Mouse (Mus musculus) brain, embryonic 14.5 days (tissue): ENCODE results near the gene Runx2. TPM values are rescaled to one million over a fixed set of nuclear protein-coding genes. Genes with fewer than 3 reads are reported as not detected.

Experiments
- DNase-seq: peaks from one replicate; pipeline ENCODE4 v3.0.0-alpha.2; 2011; ENCODE audit warnings: low read depth
- CTCF ChIP-seq: fragments of 200-500 bp; IDR thresholded peaks from 2 replicates; pipeline ENCODE4 v1.5.1; 2012; ENCODE audit warnings: inconsistent platforms, mild to moderate bottlenecking, moderate library complexity, borderline replicate concordance; ENCODE audit not compliant: insufficient read depth, insufficient read length; ENCODE audit errors: extremely low read depth
- POLR2A ChIP-seq: fragments of 200-500 bp; IDR thresholded peaks from 2 replicates; pipeline ENCODE4 v1.6.1; 2012; ENCODE audit warnings: mild to moderate bottlenecking, inconsistent platforms, borderline replicate concordance; ENCODE audit not compliant: poor library complexity, insufficient read depth, insufficient read length, severe bottlenecking; ENCODE audit errors: extremely low read depth
- polyA plus RNA-seq: library from polyadenylated mRNA; depleted of rRNA; stranded (reverse); fragments of >200 nt; gene quantifications from 2 replicates; pipeline ENCODE4 v1.2.3, GENCODE M21; 2012

Runx2 gene
- polyA plus RNA-seq, 1 experiment = 2.6 TPM

DNA sequence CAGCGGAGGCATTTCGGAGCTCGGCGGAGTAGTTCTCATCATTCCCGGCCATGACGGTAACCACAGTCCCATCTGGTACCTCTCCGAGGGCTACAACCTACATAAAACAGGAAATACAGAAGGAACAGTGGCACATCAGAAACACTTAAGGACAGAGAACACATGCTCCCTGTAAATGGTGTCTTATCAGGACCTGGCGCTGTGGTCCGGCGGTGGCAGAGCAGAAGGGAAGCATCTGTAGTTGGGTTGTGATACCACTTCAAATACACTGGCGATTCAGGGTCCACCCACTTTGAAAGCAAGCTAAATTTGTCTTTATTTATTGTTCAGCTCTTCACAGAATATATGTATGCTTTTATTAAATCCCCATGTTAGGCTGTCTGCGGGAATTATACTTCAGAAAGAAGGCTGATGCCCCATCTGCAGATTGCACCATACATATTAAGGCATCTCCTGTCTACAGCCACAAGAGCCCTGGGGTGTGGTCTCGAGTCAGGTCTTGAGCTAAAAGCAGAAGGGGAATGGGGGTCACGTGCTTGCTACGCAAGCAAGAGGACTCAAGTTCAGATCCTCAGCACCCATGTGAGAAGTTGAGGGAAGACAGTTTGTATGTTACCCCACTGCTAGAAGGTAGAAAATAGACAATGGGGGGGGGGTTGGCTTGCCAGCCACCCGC, 89.7 kb downstream of the Runx2 start:
- DNase-seq = no peak
- TF ChIP-seq CTCF (no peak), POLR2A (no peak)

DNA sequence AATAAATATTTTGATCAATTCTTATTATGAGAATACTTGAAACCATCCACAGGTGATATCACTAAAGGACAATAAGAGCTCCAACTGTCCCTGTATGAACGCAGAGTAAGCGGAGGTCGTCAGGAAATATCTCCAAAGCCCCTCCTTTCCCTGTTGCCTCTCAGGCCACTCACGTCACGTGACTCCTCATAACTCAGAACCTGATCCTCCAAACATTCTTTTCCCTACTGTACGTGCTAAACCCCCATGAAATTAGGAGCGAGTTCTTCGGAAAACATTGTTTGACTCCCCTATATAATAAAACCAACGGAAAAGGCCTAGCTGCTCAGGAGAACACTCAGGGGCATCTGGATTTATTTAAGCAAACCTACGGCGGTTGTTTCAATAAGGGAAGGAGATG, 90.3 kb downstream of the Runx2 start:
- no peak for DNase-seq
- TF ChIP-seq POLR2A (no peak), CTCF (no peak)

DNA sequence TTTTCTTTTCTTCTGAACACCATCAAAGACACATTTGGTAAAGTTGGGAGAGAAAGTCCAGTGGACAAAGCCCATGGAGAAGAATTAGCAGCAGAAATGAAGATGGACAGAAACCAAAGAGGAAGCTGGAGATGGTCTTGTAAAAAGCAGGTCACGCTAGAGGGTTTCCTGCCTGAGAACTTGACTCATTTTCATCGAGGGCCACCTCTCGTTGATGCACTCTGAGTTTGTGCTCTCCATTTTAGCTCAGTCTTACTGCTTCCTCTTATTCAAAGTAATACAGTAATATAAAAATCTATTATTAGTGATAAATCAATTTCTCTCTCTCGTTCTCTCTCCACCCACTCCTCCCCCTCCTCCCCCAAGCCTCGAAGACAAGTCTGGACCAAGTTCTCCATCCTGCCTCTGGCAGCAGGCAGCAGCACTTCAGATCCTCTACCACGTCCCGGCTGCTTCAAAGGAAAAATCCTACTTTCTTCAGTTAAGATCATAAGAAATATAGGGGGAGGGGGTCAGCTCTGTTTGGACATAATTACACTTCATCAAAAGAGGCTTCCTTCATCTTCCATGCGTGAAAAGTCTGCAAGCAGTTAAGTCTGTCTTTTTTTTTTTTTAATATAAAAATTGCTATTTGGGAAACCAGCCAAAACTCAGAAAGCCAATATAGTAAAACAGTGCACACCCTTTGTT, 92.3 kb downstream of the Runx2 start:
- DNase-seq = no peak
- TF ChIP-seq CTCF (no peak), POLR2A (no peak)

DNA sequence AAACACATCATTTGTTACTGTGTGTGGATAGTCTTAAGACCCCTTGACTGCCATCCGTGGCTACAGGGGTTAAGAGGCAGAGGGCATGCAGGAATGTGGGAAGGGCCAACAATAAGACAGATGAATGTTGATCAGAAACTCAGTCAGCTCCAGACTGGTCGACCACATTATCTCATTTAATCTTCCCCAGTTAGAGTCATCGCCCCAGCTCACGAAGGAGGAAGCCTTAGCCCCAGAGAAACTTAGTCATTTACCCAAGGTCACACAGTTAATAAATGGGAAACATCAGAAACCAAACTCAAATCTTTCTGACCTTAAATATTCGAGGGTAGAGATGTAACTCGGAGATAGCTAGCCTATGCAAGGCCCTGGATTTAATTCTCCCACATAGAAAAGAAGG, 96.0 kb downstream of the Runx2 start:
- DNase-seq = no peak
- TF ChIP-seq CTCF (no peak), POLR2A (no peak)

DNA sequence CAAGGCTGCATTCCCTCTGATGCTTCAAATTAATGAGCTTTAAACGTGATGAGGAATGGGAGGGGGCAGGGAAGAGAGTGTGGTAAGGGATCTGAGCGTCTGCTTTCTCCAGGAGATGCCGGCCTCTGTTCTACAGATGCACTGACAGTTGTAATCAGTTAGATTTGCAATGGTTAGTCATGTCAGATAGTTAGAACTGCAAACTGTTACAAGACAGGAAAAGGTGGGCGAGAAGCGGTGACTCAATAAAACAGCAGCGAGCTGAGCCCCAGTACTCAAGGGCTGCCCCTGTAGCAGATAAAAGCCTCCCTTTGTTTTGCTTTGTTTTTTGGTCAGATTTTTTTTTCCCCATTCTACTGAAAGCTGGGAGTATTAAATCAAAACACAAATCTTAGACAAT, 96.6 kb downstream of the Runx2 start:
- TF ChIP-seq POLR2A (no peak), CTCF (no peak)
- peak; percentile 37 for DNase-seq

DNA sequence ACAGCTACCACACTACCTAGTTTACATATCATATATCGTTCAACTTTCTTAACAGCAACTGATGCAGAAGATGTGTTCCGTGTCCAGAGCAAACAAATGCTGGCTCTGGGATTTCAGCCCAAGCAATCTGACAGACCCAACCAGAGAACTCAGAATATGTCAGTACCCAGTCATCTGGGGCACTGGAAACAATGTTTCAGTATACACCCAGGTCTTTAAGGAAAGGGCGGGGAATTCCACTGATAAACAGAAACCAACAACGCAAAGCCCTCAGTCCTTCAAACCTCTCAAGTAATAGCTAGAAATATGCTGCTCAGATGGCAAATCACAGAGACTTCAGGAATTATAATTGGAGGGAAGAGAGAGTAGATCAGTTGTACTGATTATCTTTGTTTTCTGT, 100.5 kb downstream of the Runx2 start:
- no peak for DNase-seq
- TF ChIP-seq CTCF (no peak), POLR2A (no peak)

DNA sequence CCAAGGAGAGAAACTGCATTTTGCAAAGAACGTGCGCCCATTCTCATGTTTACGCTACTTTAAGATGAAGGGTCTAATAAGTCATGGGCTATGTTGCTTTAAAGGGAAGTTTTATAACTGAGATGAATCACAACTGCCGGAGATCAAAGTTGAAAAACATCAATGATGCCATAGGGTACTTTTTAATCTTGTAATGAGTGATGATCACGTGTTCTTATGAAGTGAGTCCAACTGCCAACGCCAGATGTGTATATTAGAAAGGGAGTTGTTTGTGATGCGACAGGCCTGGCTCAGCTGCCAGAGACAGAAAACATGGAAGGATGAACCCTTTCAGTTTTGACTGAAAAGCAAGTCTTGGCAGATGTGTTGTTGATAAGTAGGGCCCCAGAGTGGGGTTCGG, 101.2 kb downstream of the Runx2 start:
- TF ChIP-seq CTCF (no peak), POLR2A (no peak)

DNA sequence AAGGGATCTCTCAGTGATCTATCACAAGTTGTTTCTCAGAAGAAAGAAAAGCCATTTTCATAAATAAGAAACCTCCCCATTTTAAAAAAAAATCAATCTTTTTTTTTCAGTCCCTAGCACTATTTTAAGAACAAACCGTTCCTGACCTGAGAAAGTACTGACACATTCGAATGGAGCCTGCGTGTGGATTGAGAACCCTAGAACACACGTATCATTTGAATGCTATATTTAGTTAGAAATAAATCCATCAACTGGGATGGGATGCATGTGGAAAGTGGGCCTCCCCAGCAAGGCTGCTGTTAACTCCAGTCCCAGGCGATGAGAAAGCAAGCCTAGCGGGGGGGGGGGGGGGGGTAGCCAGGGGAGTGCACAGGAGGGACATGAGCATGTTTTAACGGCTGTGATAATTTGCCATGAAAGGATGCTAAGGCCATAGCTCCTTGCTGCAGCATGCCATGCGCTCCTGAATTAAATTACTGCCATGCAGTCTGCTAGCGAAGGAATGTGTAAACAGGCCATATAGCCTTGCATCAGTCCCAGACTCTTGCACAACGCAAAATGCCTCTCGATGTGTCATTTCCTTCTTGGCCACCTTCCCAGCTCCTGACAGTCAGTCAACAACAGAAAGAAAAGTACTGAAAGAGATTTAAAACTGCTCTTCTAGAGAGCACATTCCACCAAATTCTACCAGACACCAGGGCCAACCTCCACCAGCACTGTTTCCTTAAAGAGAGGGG, 104.9 kb downstream of the Runx2 start:
- DNase-seq = peak; percentile 91
- TF ChIP-seq CTCF = no peak

More for the DNA sequence above, 101.2 kb downstream of the Runx2 start:
- DNase-seq = no peak

DNA sequence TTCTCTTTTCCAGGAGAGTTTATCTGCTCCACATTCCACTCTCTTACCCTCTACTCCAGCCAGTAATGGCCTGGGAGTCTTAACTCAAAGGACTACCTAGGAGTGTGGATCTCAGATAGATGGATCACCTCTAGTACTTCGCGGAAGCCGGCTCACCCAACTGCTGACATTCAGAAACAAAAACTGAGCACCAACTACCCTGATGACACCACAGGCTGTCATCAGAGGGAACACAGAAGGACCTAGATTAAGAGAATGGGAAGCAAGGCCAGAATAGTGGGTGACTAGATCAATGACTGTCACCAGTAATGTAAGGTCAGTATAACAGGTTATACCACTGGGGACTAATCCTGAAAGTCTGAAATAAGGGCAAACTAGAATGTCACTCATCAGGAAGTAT, 106.6 kb downstream of the Runx2 start:
- TF ChIP-seq CTCF (no peak), POLR2A (no peak)
- DNase-seq = no peak

DNA sequence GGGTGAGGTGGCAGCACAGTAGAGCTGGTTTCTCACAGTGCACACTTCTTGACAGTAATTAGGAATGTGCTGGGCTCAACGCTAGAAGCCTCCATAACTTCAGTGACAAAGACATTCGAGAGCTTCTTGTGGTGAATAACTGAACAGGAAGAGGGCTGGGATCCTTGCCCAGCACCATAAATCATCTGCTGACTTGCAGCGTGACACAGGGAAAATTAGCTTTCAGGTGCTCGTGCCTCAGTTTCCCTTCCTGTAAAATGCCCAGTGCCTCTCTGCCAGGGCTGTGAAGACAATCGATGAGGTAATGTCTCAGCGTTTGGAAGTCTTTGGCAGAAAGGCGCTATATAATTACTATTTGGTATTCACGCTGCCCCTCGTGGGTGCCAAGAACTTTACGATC, 108.1 kb downstream of the Runx2 start:
- DNase-seq = no peak
- TF ChIP-seq POLR2A (no peak), CTCF (no peak)

DNA sequence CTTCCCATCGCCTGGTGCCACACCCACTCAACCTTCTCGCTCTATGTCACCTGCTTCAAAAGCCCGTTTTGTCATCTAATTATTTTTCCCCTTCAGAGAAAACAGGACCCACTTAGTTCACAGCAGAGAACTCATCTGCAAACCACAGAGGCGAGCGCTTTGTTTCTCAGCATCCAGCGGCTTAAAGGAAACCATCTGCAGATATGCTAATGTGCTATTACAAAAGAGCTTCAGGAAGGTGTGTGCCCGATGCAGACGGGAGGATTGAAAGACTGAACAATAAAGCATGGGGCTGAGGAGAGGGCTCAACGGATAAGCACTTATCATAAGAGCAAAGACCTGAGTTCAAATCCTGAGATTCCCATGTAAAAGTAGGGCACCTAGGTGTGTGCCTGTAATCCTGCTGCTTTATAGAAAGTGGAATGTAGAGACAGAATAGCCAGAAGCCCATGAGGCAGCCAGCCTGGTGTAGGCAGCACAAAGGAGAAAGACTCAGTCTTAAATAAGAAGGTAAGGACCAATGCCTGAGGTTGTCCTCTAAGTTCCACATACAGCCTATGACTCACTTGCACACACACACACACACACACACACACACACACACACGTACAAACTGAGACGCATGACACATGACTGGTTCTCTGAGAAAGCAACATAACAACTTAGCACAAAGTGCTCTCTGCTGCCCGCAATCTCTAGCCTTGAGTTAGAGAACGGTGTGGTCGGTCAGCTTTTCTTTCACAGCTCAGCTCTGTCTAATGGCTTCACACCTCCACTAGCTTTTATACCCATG, 111.9 kb downstream of the Runx2 start:
- TF ChIP-seq POLR2A (no peak), CTCF (no peak)
- peak; percentile 13 for DNase-seq
